Mouse (Mus musculus): Measurements from ENCODE around the gene Brap.

GRCm38 (mm10) chr5:121703341-121703740, 43.0 kb downstream of the Brap start:
- TF ChIP-seq EP300 (IDR thresholded peaks at IDR 0.05; ENCODE audit: insufficient read depth, low read depth, low read length) (no peak), CTCF (IDR thresholded peaks at IDR 0.05; ENCODE audit: low read depth, low read length) (no peak)
